Mouse (Mus musculus): ENCODE measurements around the gene Mea1. TPM values are rescaled to one million over a fixed set of nuclear protein-coding genes. Genes with fewer than 3 reads are reported as not detected.

Mea1 gene
- polyA plus RNA-seq, 1 experiment from 2014 or later = 162 TPM

DNA sequence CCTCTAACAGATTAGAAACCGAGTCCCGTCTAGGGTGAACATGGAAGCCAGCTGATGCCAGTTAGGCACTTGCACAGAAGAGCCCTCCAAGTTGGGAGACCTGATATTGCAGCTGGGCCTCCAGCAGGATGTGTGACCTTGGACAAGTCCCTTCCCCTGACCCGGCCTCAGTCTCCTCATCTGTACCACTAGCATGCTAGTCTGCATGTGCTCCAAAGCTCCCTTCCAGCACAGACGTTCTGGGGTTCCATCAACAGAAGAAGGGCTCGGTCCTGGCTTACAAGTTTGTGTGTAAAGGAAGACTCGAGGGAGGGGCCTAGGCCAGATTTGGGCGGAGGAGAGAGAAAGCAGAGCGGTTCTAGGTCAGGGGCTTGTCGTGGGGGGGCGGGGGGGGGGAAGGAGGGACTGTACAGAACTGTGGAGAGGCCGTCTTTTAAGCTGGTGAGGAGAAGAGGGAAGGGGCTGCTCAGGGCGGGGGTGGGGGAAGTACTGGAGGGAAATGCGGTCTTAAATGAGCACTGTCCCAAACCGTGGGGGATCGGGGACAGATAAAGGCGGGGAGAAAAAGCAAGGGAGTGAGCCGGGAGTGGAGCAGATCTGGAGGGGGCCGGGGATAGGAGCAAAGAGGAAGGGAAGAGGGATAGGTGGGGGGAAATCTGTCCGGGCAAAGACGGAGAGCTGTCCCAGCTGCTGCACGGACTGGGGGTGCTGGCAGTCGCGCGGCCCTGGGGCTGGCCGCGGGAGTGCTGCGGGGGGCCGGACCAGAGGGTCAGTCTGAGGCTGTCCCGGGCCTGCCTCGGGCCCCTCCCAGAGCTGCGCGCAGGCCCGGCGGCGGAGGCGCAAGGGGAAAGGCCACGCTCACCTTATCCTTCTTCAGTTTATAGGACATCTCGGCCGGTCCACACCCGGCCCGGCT, 25.6 kb downstream of the Mea1 start:
- H3K4me3 ChIP-seq (ENCODE audit: low read depth, low read length) = peak overlapping the region; percentile 89
- H3K4me1 ChIP-seq (ENCODE audit: control insufficient read depth, insufficient read depth, low read length) = peaks cover 27% of the 10 kb centered on the region
- H3K9ac ChIP-seq (replicated peaks; ENCODE audit: low read depth, low read length) = peak overlapping the region; percentile 86
- H3K4me2 ChIP-seq (replicated peaks; ENCODE audit: low read depth, low read length) = peak overlapping the region; percentile 59
- peaks cover 9% of the 10 kb centered on the region; the same call in 1 of the 2 replicates for H3K36me3 ChIP-seq (ENCODE audit: control insufficient read depth, insufficient read depth, low read length)
- peak; percentile 75 for ATAC-seq (ENCODE audit: insufficient number of reproducible peaks, insufficient read depth, low FRiP score, low read depth)
- H3K9me3 ChIP-seq (ENCODE audit: control insufficient read depth, low read depth, low read length) = no peaks in the 10 kb centered on the region
- H3K27me3 ChIP-seq (ENCODE audit: control insufficient read depth, insufficient read depth, low read length) = no peaks in the 10 kb centered on the region
- H3K27ac ChIP-seq (ENCODE audit: low read length) = peak overlapping the region; percentile 96
- WGBS = 3% methylated on average over 32 of the region's 41 CpGs

DNA sequence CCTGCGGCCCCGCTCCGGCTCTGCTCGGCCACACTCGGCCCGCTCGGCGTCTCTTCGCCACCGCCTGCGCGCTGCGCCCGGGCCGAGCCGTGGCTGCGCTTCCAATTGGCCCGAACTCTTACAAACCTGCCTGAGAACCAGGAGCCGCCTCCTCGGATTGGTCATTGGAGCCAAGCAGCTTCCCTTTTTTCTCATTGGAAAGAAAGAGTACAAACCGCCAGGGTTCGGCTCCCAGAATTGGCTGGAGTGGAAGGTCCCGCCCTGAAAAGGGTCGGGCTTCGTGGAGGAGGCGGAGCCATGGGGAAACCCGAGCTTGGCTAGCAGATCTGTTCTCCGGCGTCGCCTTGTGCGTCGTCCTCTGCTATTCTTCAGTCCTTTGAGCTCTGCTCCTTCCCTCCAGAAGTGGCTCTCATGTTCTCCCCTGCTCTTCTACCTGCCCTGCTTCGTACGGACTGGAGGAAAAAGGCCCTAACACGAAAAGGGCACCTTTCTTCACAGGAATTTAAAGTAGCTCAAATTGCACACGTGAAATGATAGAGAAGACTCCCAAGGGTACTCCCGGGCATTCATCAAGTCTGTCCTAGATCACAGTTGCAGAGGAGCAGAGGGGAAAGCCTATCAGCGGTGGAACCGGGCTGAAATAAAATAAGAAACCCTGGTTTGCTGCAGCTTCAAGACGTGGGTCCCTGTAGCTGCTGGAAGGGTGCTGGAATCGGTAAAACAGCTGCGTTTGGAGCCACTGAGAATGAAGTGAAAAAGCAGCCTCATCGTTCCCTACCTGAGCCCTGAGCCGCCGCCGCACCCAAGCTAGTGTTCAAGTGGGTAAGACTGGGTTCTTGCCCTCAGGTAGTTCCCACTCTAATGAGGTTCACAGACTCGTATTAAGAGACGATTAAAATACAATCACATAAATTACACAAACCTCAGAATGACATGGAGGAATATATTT, 26.6 kb downstream of the Mea1 start, which contains the start of gene Ppp2r5d:
Ppp2r5d (minus strand) TSS at position 225 of the 949 bp plus-strand sequence.
- no peaks in the 10 kb centered on the region; the same call in 1 of the 2 replicates for H3K36me3 ChIP-seq (ENCODE audit: control insufficient read depth, insufficient read depth, low read length)
- H3K4me1 ChIP-seq (ENCODE audit: control insufficient read depth, insufficient read depth, low read length) = peaks cover 27% of the 10 kb centered on the region
- H3K4me2 ChIP-seq (replicated peaks; ENCODE audit: low read depth, low read length) = peak within 1 kb of the TSS; percentile 79
- H3K9me3 ChIP-seq (ENCODE audit: control insufficient read depth, low read depth, low read length) = no peaks in the 10 kb centered on the region
- H3K27ac ChIP-seq (ENCODE audit: low read length) = peak within 1 kb of the TSS; percentile 96
- H3K4me3 ChIP-seq (ENCODE audit: low read depth, low read length) = peak within 1 kb of the TSS; percentile 89
- under 1% methylated on average over 48 of the region's 48 CpGs for WGBS
- no peaks in the 10 kb centered on the region for H3K27me3 ChIP-seq (ENCODE audit: control insufficient read depth, insufficient read depth, low read length)
- peak within 1 kb of the TSS; percentile 86 for H3K9ac ChIP-seq (replicated peaks; ENCODE audit: low read depth, low read length)
- ATAC-seq (ENCODE audit: insufficient number of reproducible peaks, insufficient read depth, low FRiP score, low read depth) = peak; percentile 96

DNA sequence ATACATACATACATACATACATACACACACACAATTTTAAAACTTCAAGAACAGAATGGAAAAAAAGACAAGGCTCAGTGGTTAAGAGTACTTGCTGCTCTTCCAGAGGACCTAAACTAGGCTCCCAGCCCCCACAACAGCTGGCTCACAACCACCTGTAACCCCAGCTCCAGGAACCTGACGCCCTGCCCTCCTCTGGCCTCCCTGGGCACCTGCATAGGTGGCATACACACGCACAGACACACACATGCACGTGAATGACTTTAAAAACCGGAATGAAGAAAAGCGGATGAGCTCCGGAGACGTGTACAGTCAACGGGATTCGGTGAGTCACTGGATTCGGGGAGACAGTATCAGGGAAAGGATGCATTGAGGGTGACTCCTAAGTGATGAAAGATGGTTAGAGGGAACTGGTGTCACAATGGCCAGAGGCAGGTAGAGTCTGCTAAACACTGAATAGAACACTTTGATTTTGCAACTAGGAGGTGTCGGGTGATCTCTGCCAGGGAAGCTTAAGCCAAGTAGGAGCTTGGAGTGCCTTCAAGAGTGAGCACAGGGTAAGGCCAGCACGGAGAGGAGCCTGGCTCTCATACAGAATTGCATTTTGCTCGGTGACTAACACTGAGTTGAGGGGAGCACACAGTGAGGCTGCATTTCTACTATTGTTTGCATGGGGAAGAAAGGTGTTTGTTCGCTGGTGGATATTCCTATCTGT, 27.9 kb downstream of the Mea1 start:
- WGBS = 92% methylated on average over 14 of the region's 14 CpGs
- Histone ChIP-seq H3K9me3 (ENCODE audit: control insufficient read depth, low read depth, low read length) (no peaks in the 10 kb centered on the region), H3K4me1 (ENCODE audit: control insufficient read depth, insufficient read depth, low read length) (peaks cover 27% of the 10 kb centered on the region), H3K27me3 (ENCODE audit: control insufficient read depth, insufficient read depth, low read length) (no peaks in the 10 kb centered on the region), H3K4me2 (replicated peaks; ENCODE audit: low read depth, low read length) (no peak overlapping the region), H3K4me3 (ENCODE audit: low read depth, low read length) (no peak overlapping the region), H3K36me3 (ENCODE audit: control insufficient read depth, insufficient read depth, low read length) (no peaks in the 10 kb centered on the region), H3K27ac (ENCODE audit: low read length) (no peak overlapping the region), H3K9ac (replicated peaks; ENCODE audit: low read depth, low read length) (0 out of 2 replicates have a peak overlapping the region, but pooled peaks have one; percentile 18)
- ATAC-seq (ENCODE audit: insufficient number of reproducible peaks, insufficient read depth, low FRiP score, low read depth) = no peak

DNA sequence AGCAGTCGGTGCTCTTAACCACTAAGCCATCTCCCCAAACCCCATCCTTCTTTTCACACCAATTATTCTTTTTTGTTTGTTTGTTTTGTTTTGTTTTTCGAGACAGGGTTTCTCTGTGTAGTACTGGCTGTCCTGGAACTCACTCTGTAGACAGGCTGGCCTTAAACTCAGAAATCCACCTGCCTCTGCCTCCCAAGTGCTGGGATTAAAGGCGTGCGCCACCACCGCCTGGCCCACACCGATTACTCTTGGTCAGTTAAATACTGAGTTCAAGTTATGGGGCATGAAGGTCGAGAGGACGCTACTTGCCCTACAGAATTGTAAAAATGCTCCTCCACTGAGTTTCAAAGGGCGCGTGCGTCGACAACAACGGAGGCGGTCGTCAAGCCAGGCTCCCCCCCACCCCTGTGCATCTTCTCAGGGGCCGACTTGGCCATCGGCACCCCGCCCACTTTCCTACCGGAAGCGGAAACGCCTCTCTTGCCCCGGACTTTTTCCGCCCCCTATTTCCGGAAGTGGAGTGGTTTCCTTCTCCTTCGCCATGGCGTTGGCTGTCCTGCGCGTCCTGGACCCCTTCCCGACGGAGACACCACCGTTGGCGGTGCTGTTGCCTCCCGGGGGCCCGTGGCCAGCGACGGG, 32.5 kb downstream of the Mea1 start, which contains the start of gene Pex6:
Pex6 (plus strand) TSS at position 505 of the 639 bp plus-strand sequence.
- ATAC-seq (ENCODE audit: insufficient number of reproducible peaks, insufficient read depth, low FRiP score, low read depth) = peak; percentile 87
- Histone ChIP-seq H3K4me3 (ENCODE audit: low read depth, low read length) (peak within 1 kb of the TSS; percentile 100), H3K4me1 (ENCODE audit: control insufficient read depth, insufficient read depth, low read length) (peaks cover 10% of the 10 kb centered on the region), H3K9me3 (ENCODE audit: control insufficient read depth, low read depth, low read length) (no peaks in the 10 kb centered on the region), H3K36me3 (ENCODE audit: control insufficient read depth, insufficient read depth, low read length) (peaks cover 22% of the 10 kb centered on the region; the same call in 1 of the 2 replicates), H3K9ac (replicated peaks; ENCODE audit: low read depth, low read length) (peak within 1 kb of the TSS; percentile 90), H3K4me2 (replicated peaks; ENCODE audit: low read depth, low read length) (peak within 1 kb of the TSS; percentile 93), H3K27me3 (ENCODE audit: control insufficient read depth, insufficient read depth, low read length) (no peaks in the 10 kb centered on the region), H3K27ac (ENCODE audit: low read length) (peak within 1 kb of the TSS; percentile 71)
- WGBS = 8% methylated on average over 36 of the region's 36 CpGs

DNA sequence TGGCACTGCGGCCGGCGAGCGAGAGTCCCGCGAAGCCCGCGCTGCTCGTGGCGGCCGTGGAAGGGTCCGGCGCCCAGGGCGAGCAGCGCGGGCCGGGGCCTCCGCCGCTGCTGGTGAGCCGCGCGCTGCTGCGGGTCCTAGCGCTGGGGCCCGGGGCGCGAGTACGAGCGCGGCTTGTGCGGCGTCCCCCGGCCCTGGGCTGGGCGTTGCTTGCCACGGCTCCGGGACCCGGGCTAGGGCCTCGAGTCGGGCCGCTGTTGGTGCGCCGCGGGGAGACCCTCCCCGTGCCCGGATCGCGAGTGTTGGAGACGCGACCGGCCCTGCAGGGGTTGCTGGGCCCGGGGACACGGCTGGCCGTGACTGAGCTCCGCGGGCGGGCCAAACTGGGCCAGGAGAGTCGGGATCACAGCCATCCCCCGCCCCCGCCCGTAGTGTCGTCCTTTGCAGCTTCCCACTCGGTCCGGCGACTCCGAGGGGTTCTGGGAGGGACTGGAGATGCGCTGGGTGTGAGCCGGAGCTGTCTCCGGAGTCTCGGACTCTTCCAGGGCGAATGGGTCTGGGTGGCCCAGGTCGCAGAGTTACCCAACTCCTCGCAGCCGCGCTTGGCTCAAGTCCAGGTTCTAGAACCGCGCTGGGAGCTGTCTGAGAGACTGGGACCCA, 33.1 kb downstream of the Mea1 start:
- peaks cover 27% of the 10 kb centered on the region; the same call in 1 of the 2 replicates for H3K36me3 ChIP-seq (ENCODE audit: control insufficient read depth, insufficient read depth, low read length)
- H3K27ac ChIP-seq (ENCODE audit: low read length) = peak overlapping the region; percentile 71
- H3K4me1 ChIP-seq (ENCODE audit: control insufficient read depth, insufficient read depth, low read length) = peaks cover 10% of the 10 kb centered on the region
- ATAC-seq (ENCODE audit: insufficient number of reproducible peaks, insufficient read depth, low FRiP score, low read depth) = peak; percentile 47; the same call in 1 of the 2 replicates
- peak overlapping the region; percentile 90 for H3K9ac ChIP-seq (replicated peaks; ENCODE audit: low read depth, low read length)
- WGBS = under 1% methylated on average over 71 of the region's 76 CpGs
- H3K27me3 ChIP-seq (ENCODE audit: control insufficient read depth, insufficient read depth, low read length) = no peaks in the 10 kb centered on the region
- H3K9me3 ChIP-seq (ENCODE audit: control insufficient read depth, low read depth, low read length) = no peaks in the 10 kb centered on the region
- H3K4me3 ChIP-seq (ENCODE audit: low read depth, low read length) = peak overlapping the region; percentile 100
- peak overlapping the region; percentile 93 for H3K4me2 ChIP-seq (replicated peaks; ENCODE audit: low read depth, low read length)

DNA sequence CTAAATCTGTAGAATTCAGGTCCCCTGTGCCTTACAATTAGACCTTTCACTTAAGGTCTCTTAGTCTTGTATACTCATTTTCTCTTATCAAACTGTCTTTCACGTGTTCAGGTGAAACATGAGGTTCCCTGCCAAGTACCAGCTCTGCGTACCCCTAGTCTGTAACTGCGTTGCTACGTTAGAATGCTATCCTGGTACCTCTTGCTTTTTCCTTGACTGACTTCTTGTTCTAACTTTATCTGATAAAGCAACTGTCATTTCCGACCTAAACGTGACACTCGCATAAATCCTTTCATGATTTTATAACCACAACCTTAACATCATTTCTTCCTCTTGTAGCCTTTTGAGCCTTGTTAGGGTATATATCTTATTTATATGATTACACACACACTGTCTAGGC, 33.8 kb downstream of the Mea1 start:
- H3K36me3 ChIP-seq (ENCODE audit: control insufficient read depth, insufficient read depth, low read length) = peaks cover 30% of the 10 kb centered on the region; the same call in 1 of the 2 replicates
- no peak for ATAC-seq (ENCODE audit: insufficient number of reproducible peaks, insufficient read depth, low FRiP score, low read depth)
- WGBS = 64% methylated on average over 7 of the region's 7 CpGs

DNA sequence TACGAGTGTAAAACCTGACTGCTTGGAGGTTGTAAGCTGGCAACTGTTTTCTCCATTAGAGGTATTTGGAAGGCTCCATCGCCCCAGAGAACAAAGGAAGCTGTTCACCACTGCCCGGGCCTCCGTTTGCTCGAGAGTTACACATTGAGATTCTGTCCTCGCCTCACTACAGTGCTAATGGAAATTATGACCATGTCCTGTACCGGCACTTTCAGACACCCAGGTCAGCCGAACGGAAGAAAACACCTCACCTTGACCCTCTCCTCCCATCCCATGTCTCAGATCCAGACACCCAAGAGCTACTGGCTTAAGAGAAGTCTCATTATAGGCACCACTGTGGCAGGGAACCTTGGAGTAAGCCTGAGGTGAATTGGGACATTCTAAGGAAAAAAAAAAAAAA, 35.3 kb downstream of the Mea1 start:
- Histone ChIP-seq H3K36me3 (ENCODE audit: control insufficient read depth, insufficient read depth, low read length) (peaks cover 30% of the 10 kb centered on the region), H3K4me3 (ENCODE audit: low read depth, low read length) (no peak overlapping the region), H3K9me3 (ENCODE audit: control insufficient read depth, low read depth, low read length) (no peaks in the 10 kb centered on the region), H3K27ac (ENCODE audit: low read length) (no peak overlapping the region), H3K9ac (replicated peaks; ENCODE audit: low read depth, low read length) (no peak overlapping the region), H3K27me3 (ENCODE audit: control insufficient read depth, insufficient read depth, low read length) (no peaks in the 10 kb centered on the region), H3K4me2 (replicated peaks; ENCODE audit: low read depth, low read length) (no peak overlapping the region), H3K4me1 (ENCODE audit: control insufficient read depth, insufficient read depth, low read length) (peaks cover 10% of the 10 kb centered on the region)
- no peak for ATAC-seq (ENCODE audit: insufficient number of reproducible peaks, insufficient read depth, low FRiP score, low read depth)
- 84% methylated on average over 9 of the region's 9 CpGs for WGBS

More for the DNA sequence above, 33.8 kb downstream of the Mea1 start:
- Histone ChIP-seq H3K4me2 (replicated peaks; ENCODE audit: low read depth, low read length) (peak overlapping the region; percentile 93), H3K4me3 (ENCODE audit: low read depth, low read length) (peak overlapping the region; percentile 100), H3K4me1 (ENCODE audit: control insufficient read depth, insufficient read depth, low read length) (peaks cover 10% of the 10 kb centered on the region), H3K27ac (ENCODE audit: low read length) (no peak overlapping the region), H3K9me3 (ENCODE audit: control insufficient read depth, low read depth, low read length) (no peaks in the 10 kb centered on the region), H3K27me3 (ENCODE audit: control insufficient read depth, insufficient read depth, low read length) (no peaks in the 10 kb centered on the region), H3K9ac (replicated peaks; ENCODE audit: low read depth, low read length) (peak overlapping the region; percentile 90)
